Mouse (Mus musculus) gastrocnemius, adult 2 months (tissue): ENCODE measurements at regions not wholly inside any gene's neighbourhood (a gene's known extent, or its start where the extent isn't known, plus 50 kb on each side); places are given as distances from the start of the nearest gene placed in this dataset.

Source experiments
- DNase-seq: peaks from one replicate; pipeline ENCODE4 v3.0.0; 2022
- H3K27ac ChIP-seq: fragments of 200-600 bp; 2 replicates; pipeline ENCODE4 v1.8.1; 2022; ENCODE audit warnings: mild to moderate bottlenecking
- H3K4me3 ChIP-seq: fragments of 200-600 bp; 2 replicates; pipeline ENCODE4 v1.8.1; 2022; ENCODE audit warnings: mild to moderate bottlenecking, moderate library complexity
- CTCF ChIP-seq: fragments of 200-600 bp; IDR thresholded peaks from 2 replicates; pipeline ENCODE4 v1.8.1; 2022; ENCODE audit warnings: antibody characterized with exemption, mild to moderate bottlenecking, moderate library complexity
- intact Hi-C: fragments of 180-260 bp; cut with DNase I; formaldehyde crosslinking; loops from one replicate; pipeline ENCODE4 v1.15.1; 2025

DNA sequence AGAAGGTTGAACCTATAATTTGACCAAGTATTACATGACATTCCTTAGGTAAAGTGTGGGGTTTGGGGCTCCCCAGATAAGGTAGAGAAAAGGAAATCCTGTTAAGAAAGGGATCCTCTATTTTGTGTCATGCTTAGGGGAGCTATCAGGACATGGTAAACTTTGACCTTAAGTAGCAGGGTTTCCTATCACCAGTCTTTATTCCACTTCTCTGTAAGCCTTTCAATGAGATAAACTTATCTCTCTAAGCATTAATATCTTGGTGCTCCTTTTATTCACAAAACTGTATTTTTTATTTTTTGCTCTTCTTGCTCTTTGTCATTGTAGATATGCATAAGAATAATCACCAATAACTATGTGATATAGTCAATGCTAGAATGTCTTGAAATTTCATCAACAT, 194.4 kb upstream of the Rasa1 start:
- no peak for TF ChIP-seq CTCF
- intact Hi-C loops, result no loop called here
- H3K4me3 ChIP-seq, result no peak overlapping the region
- DNase-seq, result no peak
- H3K27ac ChIP-seq, result no peak overlapping the region

DNA sequence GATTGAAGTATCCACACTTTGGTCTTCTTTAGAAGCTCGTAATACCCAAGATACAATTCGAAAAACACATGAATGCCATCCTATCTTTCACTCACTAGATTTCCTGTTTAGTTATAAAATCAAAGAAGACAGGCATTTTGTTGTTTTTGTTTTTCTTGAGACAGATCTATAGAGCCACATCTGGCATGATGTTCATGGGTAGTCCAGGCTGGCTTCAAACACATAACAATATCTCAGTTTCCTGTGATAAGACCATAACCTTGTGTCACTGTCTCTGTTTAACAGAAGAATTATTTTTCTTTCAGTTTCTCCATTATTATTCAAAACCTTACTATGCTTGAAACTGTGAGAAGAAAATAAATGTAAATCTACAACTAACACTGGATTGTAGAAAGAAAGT, 190.5 kb upstream of the Rasa1 start:
- Histone ChIP-seq H3K27ac (no peak overlapping the region), H3K4me3 (no peak overlapping the region)
- intact Hi-C loops, result no loop called here
- TF ChIP-seq CTCF, result no peak
- DNase-seq, result no peak

DNA sequence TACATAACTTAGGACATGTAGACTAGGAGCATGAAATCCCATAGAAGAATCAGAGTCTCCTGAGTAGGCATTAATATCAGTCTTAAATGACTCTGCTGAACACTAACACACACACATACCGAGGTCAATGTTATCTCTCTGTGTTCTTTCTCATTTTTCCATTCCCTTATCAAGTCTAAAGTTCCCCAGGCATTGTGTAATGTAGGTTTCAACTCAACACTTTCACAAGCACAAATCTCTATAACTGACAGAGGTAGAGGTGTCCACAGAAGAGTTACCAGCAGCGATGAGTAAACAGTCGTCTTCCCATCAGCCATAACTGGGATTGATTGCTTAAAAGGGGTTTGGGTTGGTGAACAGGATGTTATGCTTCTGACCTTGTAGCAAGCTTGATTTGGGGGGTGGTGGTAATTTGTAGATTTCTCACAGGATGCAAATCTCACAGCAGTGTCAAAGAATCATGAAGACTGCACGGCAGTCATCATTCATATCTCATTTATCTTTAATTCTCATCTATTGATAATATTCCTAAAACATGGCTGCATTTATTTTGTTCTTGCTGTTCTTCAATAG, 187.4 kb upstream of the Rasa1 start:
- TF ChIP-seq CTCF, result no peak
- Histone ChIP-seq H3K4me3 (no peak overlapping the region), H3K27ac (no peak overlapping the region)
- intact Hi-C loops, result no loop called here
- DNase-seq, result no peak

- Histone ChIP-seq H3K4me3 (no peak overlapping the region), H3K27ac (no peak overlapping the region)
- intact Hi-C loops, result no loop called here
- TF ChIP-seq CTCF, result no peak
- DNase-seq, result no peak
These were observed 182.4 kb upstream of the Rasa1 start for GRCm38 (mm10) chr13:85471340-85471739.

DNA sequence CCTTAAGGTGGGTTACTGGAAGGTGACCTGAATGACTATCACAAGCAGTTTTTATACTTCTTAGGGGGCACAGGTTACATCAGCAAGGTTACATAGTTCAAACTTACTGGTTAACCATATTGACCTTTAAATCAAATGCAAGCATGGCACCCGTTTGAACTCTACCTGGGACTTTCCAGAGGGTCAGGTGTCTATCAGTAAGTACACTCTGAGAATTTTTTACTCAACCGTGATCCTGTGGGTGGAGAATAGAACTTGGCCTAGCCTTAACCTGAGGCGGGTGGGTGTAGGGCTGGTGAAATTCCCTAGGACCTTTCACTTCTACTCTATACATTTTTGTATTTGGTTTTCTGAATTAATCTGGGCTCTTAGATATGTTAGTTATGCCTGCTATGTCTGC, 170.5 kb upstream of the Rasa1 start:
- Histone ChIP-seq H3K4me3 (no peak overlapping the region), H3K27ac (no peak overlapping the region)
- DNase-seq, result no peak
- intact Hi-C loops, result no loop called here
- TF ChIP-seq CTCF, result no peak

- Histone ChIP-seq H3K4me3 (no peak overlapping the region), H3K27ac (no peak overlapping the region)
- DNase-seq, result no peak
- no peak for TF ChIP-seq CTCF
- intact Hi-C loops, result no loop called here
These were observed 169.7 kb upstream of the Rasa1 start for GRCm38 (mm10) chr13:85458611-85459010.

GRCm38 (mm10) chr13:85439581-85439980, 150.7 kb upstream of the Rasa1 start:
- no peak for DNase-seq
- Histone ChIP-seq H3K4me3 (no peak overlapping the region), H3K27ac (no peak overlapping the region)
- TF ChIP-seq CTCF, result no peak
- intact Hi-C loops, result no loop called here

GRCm38 (mm10) chr13:85437875-85438274, 148.9 kb upstream of the Rasa1 start:
- no peak overlapping the region for H3K27ac ChIP-seq
- no peak overlapping the region for H3K4me3 ChIP-seq
- no peak for TF ChIP-seq CTCF
- intact Hi-C loops, result no loop called here
- no peak for DNase-seq

DNA sequence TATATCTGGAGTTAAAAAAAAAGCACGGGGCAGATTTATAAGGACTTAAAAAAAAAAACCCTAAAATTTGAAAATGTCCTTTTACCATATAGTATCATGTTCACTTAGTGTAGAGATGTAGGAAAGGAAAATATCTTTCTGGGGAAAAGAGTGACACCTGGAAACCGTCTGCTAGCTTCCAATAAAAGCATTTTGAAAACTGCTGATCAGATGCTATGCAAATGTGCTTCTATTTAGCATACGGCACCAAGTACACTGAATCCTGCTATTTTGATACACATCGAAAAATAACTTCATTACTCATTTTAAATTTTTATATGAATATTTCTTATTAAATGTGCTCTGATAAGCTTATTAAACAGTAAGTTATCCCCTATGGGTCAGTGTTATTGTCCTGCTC, 148.1 kb upstream of the Rasa1 start:
- TF ChIP-seq CTCF, result no peak
- no peak overlapping the region for H3K27ac ChIP-seq
- no peak for DNase-seq
- H3K4me3 ChIP-seq, result no peak overlapping the region
- intact Hi-C loops, result no loop called here

GRCm38 (mm10) chr13:85436254-85436653, 147.3 kb upstream of the Rasa1 start:
- intact Hi-C loops, result no loop called here
- H3K27ac ChIP-seq, result no peak overlapping the region

DNA sequence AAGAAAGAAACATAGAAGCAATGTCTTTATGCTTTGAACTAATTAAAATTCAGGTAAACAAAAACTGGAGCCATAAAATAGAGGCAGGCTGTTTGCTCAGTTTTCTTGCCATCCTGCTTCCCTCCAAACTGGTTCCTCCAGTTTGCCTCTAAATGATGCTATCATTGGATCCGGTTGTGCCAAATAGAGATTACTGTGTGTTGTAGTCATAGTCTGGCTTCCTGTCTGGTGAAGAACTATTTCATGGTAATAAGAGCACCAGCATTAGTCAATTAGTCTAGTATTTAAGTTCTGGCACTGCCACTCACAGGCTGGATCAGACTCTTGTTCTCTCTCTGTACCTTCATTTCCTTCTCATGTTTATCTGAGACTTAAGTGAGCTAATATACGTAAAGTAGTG, 141.9 kb upstream of the Rasa1 start:
- no peak overlapping the region for H3K4me3 ChIP-seq
- TF ChIP-seq CTCF, result no peak
- intact Hi-C loops, result no loop called here
- no peak for DNase-seq
- H3K27ac ChIP-seq, result peak overlapping the region; percentile 63

More at GRCm38 (mm10) chr13:85436254-85436653, 147.3 kb upstream of the Rasa1 start:
- no peak for DNase-seq
- no peak overlapping the region for H3K4me3 ChIP-seq
- no peak for TF ChIP-seq CTCF

GRCm38 (mm10) chr13:85430040-85430439, 141.1 kb upstream of the Rasa1 start:
- Histone ChIP-seq H3K27ac (peak overlapping the region; percentile 63), H3K4me3 (no peak overlapping the region)
- TF ChIP-seq CTCF, result no peak
- intact Hi-C loops, result no loop called here
- DNase-seq, result peak; percentile 35

GRCm38 (mm10) chr13:85418671-85419070, 129.7 kb upstream of the Rasa1 start:
- no peak overlapping the region for H3K27ac ChIP-seq
- DNase-seq, result no peak
- intact Hi-C loops, result no loop called here
- no peak for TF ChIP-seq CTCF
- no peak overlapping the region for H3K4me3 ChIP-seq

GRCm38 (mm10) chr13:85414951-85415350, 126.0 kb upstream of the Rasa1 start:
- no peak for DNase-seq
- no peak overlapping the region for H3K4me3 ChIP-seq
- no peak for TF ChIP-seq CTCF
- intact Hi-C loops, result no loop called here
- no peak overlapping the region for H3K27ac ChIP-seq
